Mouse (Mus musculus) ES-E14 (cell line): ENCODE measurements at regions not wholly inside any gene's neighbourhood (a gene's known extent, or its start where the extent isn't known, plus 50 kb on each side); places are given as distances from the start of the nearest gene placed in this dataset.

Experiments used
- DNase-seq: peaks from one replicate; pipeline ENCODE4 v3.0.0-alpha.2; 2013; ENCODE audit warnings: low read depth, low spot score
- H3K27ac ChIP-seq: 2 replicates; pipeline ENCODE4 v1.5.1; 2012; ENCODE audit warnings: low read depth, mild to moderate bottlenecking, low read length, moderate library complexity, mixed read lengths; ENCODE audit not compliant: poor library complexity, insufficient read depth, severe bottlenecking
- H3K36me3 ChIP-seq: 2 replicates; pipeline ENCODE4 v1.6.1; 2012; ENCODE audit warnings: mild to moderate bottlenecking, low read length, moderate library complexity, mixed read lengths; ENCODE audit not compliant: control insufficient read depth, poor library complexity, insufficient read depth, severe bottlenecking
- H3K4me1 ChIP-seq, 2 experiments: fragments of 150-350 bp in 1 of 2; sonication (generic) in 1 of 2; 2 replicates each; pipeline ENCODE4 v1.6.1; 2012; ENCODE audit warnings: low read length in 2 of 2, mild to moderate bottlenecking in 1 of 2, mixed read lengths in 1 of 2; ENCODE audit not compliant: control insufficient read depth in 2 of 2, insufficient read depth in 2 of 2, poor library complexity in 1 of 2
- H3K4me3 ChIP-seq, 2 experiments: fragments of 150-350 bp in 1 of 2; sonication (generic) in 1 of 2; 2 replicates each; pipeline ENCODE4 v1.5.1; 2012; ENCODE audit warnings: low read length in 2 of 2, low read depth in 1 of 2, mild to moderate bottlenecking in 1 of 2, mixed read lengths in 1 of 2; ENCODE audit not compliant: insufficient read depth in 1 of 2, poor library complexity in 1 of 2, severe bottlenecking in 1 of 2
- H3K9ac ChIP-seq: 2 replicates; pipeline ENCODE4 v1.6.1; 2012; ENCODE audit warnings: low read depth, mild to moderate bottlenecking, low read length, mixed read lengths; ENCODE audit not compliant: poor library complexity, insufficient read depth, severe bottlenecking
- H3K9me3 ChIP-seq: fragments of 150-350 bp; sonication (generic); 2 replicates; pipeline ENCODE4 v1.6.1; 2012; ENCODE audit warnings: low read depth, mild to moderate bottlenecking, low read length; ENCODE audit not compliant: control insufficient read depth, insufficient read depth
- CHD2 ChIP-seq: IDR thresholded peaks from 2 replicates; pipeline ENCODE4 v1.6.1; 2014; ENCODE audit warnings: mild to moderate bottlenecking, low read depth, low read length, inconsistent platforms
- HCFC1 ChIP-seq: IDR thresholded peaks from 2 replicates; pipeline ENCODE4 v1.6.1; 2012; ENCODE audit warnings: low read length, inconsistent platforms, borderline replicate concordance; ENCODE audit not compliant: insufficient read depth
- MAFK ChIP-seq: IDR thresholded peaks from 2 replicates; pipeline ENCODE4 v1.6.1; 2014; ENCODE audit warnings: mild to moderate bottlenecking, low read depth, low read length, inconsistent platforms; ENCODE audit not compliant: insufficient read depth
- ZC3H11A ChIP-seq: IDR thresholded peaks from 2 replicates; pipeline ENCODE4 v1.6.1; 2012; ENCODE audit warnings: low read depth, mild to moderate bottlenecking, inconsistent platforms, low read length, borderline replicate concordance
- ZNF384 ChIP-seq: IDR thresholded peaks from 2 replicates; pipeline ENCODE4 v1.6.1; 2012; ENCODE audit warnings: low read depth, low read length, inconsistent platforms
- in situ Hi-C, 2 experiments: fragments of 600-800 bp; cut with MboI; formaldehyde crosslinking; loops; one replicate each; pipeline ENCODE4 v1.15.1; 2025; ENCODE audit warnings: low sequenced_read_pairs in 2 of 2, inconsistent platforms in 1 of 2; ENCODE audit not compliant: unreplicated experiment in 2 of 2

GRCm38 (mm10) chr6:36004701-36005100 lies 383.2 kb upstream of the Chrm2 start:
- Histone ChIP-seq H3K4me3 (no peak overlapping the region), H3K9me3 (no peaks in the 10 kb centered on the region), H3K4me1 (no peaks in the 10 kb centered on the region), H3K27ac (no peak overlapping the region), H3K9ac (no peak overlapping the region), H3K36me3 (no peaks in the 10 kb centered on the region)
- DNase-seq, result peak; percentile 25
- TF ChIP-seq ZC3H11A, result peak; percentile 38; the same call in 1 of the 2 replicates
- no peak for TF ChIP-seq CHD2
- no peak for TF ChIP-seq ZNF384
- no peak for TF ChIP-seq MAFK
- no peak for TF ChIP-seq HCFC1
- in situ Hi-C loops, result no loop called here

DNA sequence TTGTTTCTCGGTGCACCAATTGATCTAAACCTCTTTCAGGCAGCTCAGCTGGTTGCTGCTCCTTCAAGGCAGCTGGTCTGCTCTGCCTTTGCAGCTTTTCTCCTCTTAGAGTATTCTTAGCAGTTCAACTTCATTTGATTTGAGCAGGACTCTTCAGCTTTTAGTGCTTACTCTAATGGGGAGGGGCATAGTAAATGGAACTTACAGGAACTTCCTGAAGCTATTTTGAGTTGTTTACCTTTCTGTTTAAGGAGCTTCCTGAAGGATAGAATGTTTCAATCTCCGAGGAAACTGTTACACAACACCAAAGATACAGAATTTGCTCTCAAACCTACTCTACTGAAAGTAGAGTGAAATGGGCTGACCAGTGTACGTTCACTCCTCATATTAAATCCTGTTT lies 385.8 kb upstream of the Chrm2 start:
- Histone ChIP-seq H3K4me3 (no peak overlapping the region), H3K36me3 (no peaks in the 10 kb centered on the region), H3K4me1 (no peaks in the 10 kb centered on the region), H3K9ac (no peak overlapping the region), H3K27ac (no peak overlapping the region), H3K9me3 (no peaks in the 10 kb centered on the region)
- TF ChIP-seq HCFC1 (no peak), ZC3H11A (no peak), ZNF384 (no peak), CHD2 (no peak), MAFK (no peak)
- no peak for DNase-seq
- in situ Hi-C loops, result no loop called here

GRCm38 (mm10) chr6:35988891-35989290 lies 399.0 kb upstream of the Chrm2 start:
- no peaks in the 10 kb centered on the region for H3K9me3 ChIP-seq
- no peaks in the 10 kb centered on the region for H3K36me3 ChIP-seq
- H3K4me3 ChIP-seq, result no peak overlapping the region
- TF ChIP-seq ZC3H11A (no peak), CHD2 (no peak), HCFC1 (no peak), MAFK (no peak)
- no peaks in the 10 kb centered on the region for H3K4me1 ChIP-seq
- no peak overlapping the region for H3K27ac ChIP-seq
- H3K9ac ChIP-seq, result no peak overlapping the region
- no peak for DNase-seq
- in situ Hi-C loops, result no loop called here

DNA sequence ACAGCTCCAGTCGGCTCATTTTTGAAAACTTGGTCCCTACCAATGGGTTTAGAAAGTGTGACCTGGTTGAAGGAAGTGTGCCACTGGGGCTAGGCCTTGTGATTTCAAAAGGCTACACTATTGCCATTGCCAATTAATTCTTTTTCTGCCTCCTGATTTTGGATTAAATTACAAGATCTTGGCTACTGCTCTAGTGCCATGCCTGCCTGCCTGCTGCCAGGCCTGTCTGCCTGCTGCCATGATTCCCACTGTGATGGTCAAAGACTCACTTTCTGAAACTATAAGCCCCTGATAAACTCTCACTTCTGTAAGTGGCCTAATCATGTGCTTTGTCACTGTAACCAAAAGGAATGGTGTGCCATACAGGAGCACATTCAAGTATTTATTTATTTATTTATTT lies 400.4 kb upstream of the Mtpn start:
- Histone ChIP-seq H3K4me3 (no peak overlapping the region), H3K4me1 (no peaks in the 10 kb centered on the region), H3K36me3 (no peaks in the 10 kb centered on the region), H3K9me3 (no peaks in the 10 kb centered on the region), H3K9ac (no peak overlapping the region), H3K27ac (no peak overlapping the region)
- in situ Hi-C loops, result no loop called here
- DNase-seq, result no peak
- TF ChIP-seq HCFC1, result no peak
- no peak for TF ChIP-seq ZC3H11A
- no peak for TF ChIP-seq MAFK
- no peak for TF ChIP-seq CHD2
- no peak for TF ChIP-seq ZNF384

- Histone ChIP-seq H3K36me3 (no peaks in the 10 kb centered on the region), H3K9ac (no peak overlapping the region), H3K4me3 (no peak overlapping the region), H3K27ac (no peak overlapping the region), H3K9me3 (no peaks in the 10 kb centered on the region), H3K4me1 (no peaks in the 10 kb centered on the region)
- in situ Hi-C loops, result no loop called here
- no peak for DNase-seq
- TF ChIP-seq HCFC1 (no peak), MAFK (no peak), CHD2 (no peak), ZNF384 (no peak), ZC3H11A (no peak)
Measured at GRCm38 (mm10) chr6:35924189-35924588, 384.5 kb upstream of the Mtpn start.
